ENCODE assay signal across 21 mouse cellular contexts in genomic region chr6:73658988-73659387, GRCm38 (mm10).
DNase-seq lines count a peak whose midpoint lies in the region; ATAC-seq and TF ChIP-seq lines count a peak whose summit lies in the region.
"Had no signal": no experiment of that assay in that cellular context is flagged by ENCODE, and none has a peak within 500 bp of the region (broad histone marks: within the 10 kb centered on the region; RNA-seq: fewer than 3 reads in every experiment).

No protein-coding gene starts in this region.

- H3K4me1 ChIP-seq in forebrain, embryonic 13.5 days = no peaks in the 10 kb centered on the region
- H3K4me1 ChIP-seq in forebrain, embryonic 16.5 days (replicated peaks; ENCODE audit: control insufficient read depth, insufficient read depth, low read length) = no peaks in the 10 kb centered on the region
- no peaks in the 10 kb centered on the region for H3K4me1 ChIP-seq in hindbrain, embryonic 16.5 days (ENCODE audit: control insufficient read depth, insufficient read depth, low read depth, low read length)
- H3K4me1 ChIP-seq in hindbrain, embryonic 13.5 days (replicated peaks) = no peaks in the 10 kb centered on the region
- no peaks in the 10 kb centered on the region for H3K4me1 ChIP-seq in midbrain, embryonic 14.5 days (ENCODE audit: control insufficient read depth, insufficient read depth, low read length)
- H3K4me1 ChIP-seq in midbrain, embryonic 10.5 days = no peaks in the 10 kb centered on the region
- H3K4me1 ChIP-seq in cortical plate, adult 2 months (ENCODE audit: control insufficient read depth, insufficient read depth, low read length) = no peaks in the 10 kb centered on the region
- H3K4me1 ChIP-seq: embryonic facial prominence, embryonic 15.5 days; heart, embryonic 10.5 days; limb, embryonic 12.5 days; liver, embryonic 12.5 days had no signal

- H3K27ac ChIP-seq in forebrain, embryonic 13.5 days = no peak overlapping the region
- H3K27ac ChIP-seq in forebrain, embryonic 16.5 days (ENCODE audit: low read length) = no peak overlapping the region
- H3K27ac ChIP-seq in hindbrain, embryonic 16.5 days (ENCODE audit: low read depth, low read length) = no peak overlapping the region
- no peak overlapping the region for H3K27ac ChIP-seq in hindbrain, embryonic 13.5 days
- H3K27ac ChIP-seq in midbrain, embryonic 14.5 days (replicated peaks; ENCODE audit: low read depth, low read length) = no peak overlapping the region
- H3K27ac ChIP-seq in midbrain, embryonic 10.5 days (replicated peaks) = no peak overlapping the region
- no peak overlapping the region for H3K27ac ChIP-seq in cortical plate, adult 2 months (ENCODE audit: insufficient read depth, low read length)
- H3K27ac ChIP-seq: embryonic facial prominence, embryonic 15.5 days; gastrocnemius, adult 2 months; heart, embryonic 10.5 days; limb, embryonic 12.5 days; liver, embryonic 12.5 days had no signal

- H3K9me3 ChIP-seq in forebrain, embryonic 13.5 days (replicated peaks) = no peaks in the 10 kb centered on the region
- no peaks in the 10 kb centered on the region for H3K9me3 ChIP-seq in forebrain, embryonic 16.5 days (ENCODE audit: control insufficient read depth, low read length)
- H3K9me3 ChIP-seq in hindbrain, embryonic 16.5 days (ENCODE audit: control insufficient read depth, low read length) = 0 out of 2 replicates have a peak, but pooled peaks cover 4% of the 10 kb centered on the region
- no peaks in the 10 kb centered on the region for H3K9me3 ChIP-seq in hindbrain, embryonic 13.5 days
- no peaks in the 10 kb centered on the region for H3K9me3 ChIP-seq in midbrain, embryonic 14.5 days (ENCODE audit: control insufficient read depth, low read length)
- H3K9me3 ChIP-seq in midbrain, embryonic 10.5 days (replicated peaks) = no peaks in the 10 kb centered on the region
- H3K9me3 ChIP-seq: embryonic facial prominence, embryonic 15.5 days; heart, embryonic 10.5 days; limb, embryonic 12.5 days; liver, embryonic 12.5 days had no signal

- DNase-seq in midbrain, embryonic 14.5 days = peak; percentile 67
- DNase-seq in midbrain, embryonic 10.5 days (ENCODE audit: low spot score) = no peak
- DNase-seq in urinary bladder, postnatal 14 days (ENCODE audit: low spot score) = no peak
- DNase-seq: adrenal gland, postnatal 36 days; cerebellum, adult 8-10 months; gastrocnemius, adult 2 months; kidney, adult 18-20 months; kidney, postnatal 10 days; lung, adult 2 months; lung, postnatal 4 days; thymus, postnatal 14 days had no signal

- H3K36me3 ChIP-seq in forebrain, embryonic 13.5 days (ENCODE audit: poor library complexity, severe bottlenecking) = no peaks in the 10 kb centered on the region
- H3K36me3 ChIP-seq in forebrain, embryonic 16.5 days (ENCODE audit: control insufficient read depth, insufficient read depth) = no peaks in the 10 kb centered on the region
- no peaks in the 10 kb centered on the region for H3K36me3 ChIP-seq in hindbrain, embryonic 16.5 days (ENCODE audit: control insufficient read depth, insufficient read depth, low read length)
- no peaks in the 10 kb centered on the region for H3K36me3 ChIP-seq in hindbrain, embryonic 13.5 days
- no peaks in the 10 kb centered on the region for H3K36me3 ChIP-seq in midbrain, embryonic 14.5 days (ENCODE audit: control insufficient read depth, insufficient read depth, low read length)
- no peaks in the 10 kb centered on the region for H3K36me3 ChIP-seq in midbrain, embryonic 10.5 days
- H3K36me3 ChIP-seq: embryonic facial prominence, embryonic 15.5 days; heart, embryonic 10.5 days; limb, embryonic 12.5 days; liver, embryonic 12.5 days had no signal

- H3K9ac ChIP-seq in forebrain, embryonic 13.5 days = no peak overlapping the region
- H3K9ac ChIP-seq in forebrain, embryonic 16.5 days (replicated peaks; ENCODE audit: low read depth, low read length) = no peak overlapping the region
- H3K9ac ChIP-seq in hindbrain, embryonic 16.5 days (ENCODE audit: low read depth, low read length) = no peak overlapping the region
- no peak overlapping the region for H3K9ac ChIP-seq in hindbrain, embryonic 13.5 days
- H3K9ac ChIP-seq in midbrain, embryonic 14.5 days (replicated peaks; ENCODE audit: low read length) = no peak overlapping the region
- H3K9ac ChIP-seq: embryonic facial prominence, embryonic 15.5 days; limb, embryonic 12.5 days; liver, embryonic 12.5 days had no signal

- H3K27me3 ChIP-seq in forebrain, embryonic 13.5 days = no peaks in the 10 kb centered on the region
- H3K27me3 ChIP-seq in forebrain, embryonic 16.5 days (replicated peaks; ENCODE audit: control insufficient read depth, insufficient read depth, low read length) = no peaks in the 10 kb centered on the region
- H3K27me3 ChIP-seq in hindbrain, embryonic 16.5 days (replicated peaks; ENCODE audit: control insufficient read depth, insufficient read depth, low read length) = no peaks in the 10 kb centered on the region
- no peaks in the 10 kb centered on the region for H3K27me3 ChIP-seq in hindbrain, embryonic 13.5 days
- H3K27me3 ChIP-seq in midbrain, embryonic 14.5 days (ENCODE audit: control insufficient read depth, insufficient read depth, low read length) = no peaks in the 10 kb centered on the region
- H3K27me3 ChIP-seq in midbrain, embryonic 10.5 days (ENCODE audit: low read depth, poor library complexity, severe bottlenecking) = no peaks in the 10 kb centered on the region
- H3K27me3 ChIP-seq: CH12.LX; embryonic facial prominence, embryonic 15.5 days; limb, embryonic 12.5 days; liver, embryonic 12.5 days had no signal

- H3K4me2 ChIP-seq in forebrain, embryonic 13.5 days = no peak overlapping the region
- no peak overlapping the region for H3K4me2 ChIP-seq in forebrain, embryonic 16.5 days (ENCODE audit: low read length)
- no peak overlapping the region for H3K4me2 ChIP-seq in hindbrain, embryonic 16.5 days (ENCODE audit: low read length)
- H3K4me2 ChIP-seq in hindbrain, embryonic 13.5 days = no peak overlapping the region
- H3K4me2 ChIP-seq in midbrain, embryonic 14.5 days (ENCODE audit: low read length) = no peak overlapping the region
- H3K4me2 ChIP-seq: embryonic facial prominence, embryonic 15.5 days; limb, embryonic 12.5 days; liver, embryonic 12.5 days had no signal

- TF ChIP-seq POLR2A in cortical plate, adult 2 months (IDR thresholded peaks at IDR 0.05; ENCODE audit: extremely low read depth, insufficient read depth, low read length) = no peak

- ATAC-seq in forebrain, embryonic 13.5 days = 0 out of 2 replicates have a peak, but pooled peaks have one; percentile 43
- ATAC-seq in forebrain, embryonic 16.5 days = no peak; the same call in 1 of the 2 replicates
- peak; percentile 90 for ATAC-seq in hindbrain, embryonic 16.5 days
- ATAC-seq in hindbrain, embryonic 13.5 days (ENCODE audit: low FRiP score) = no peak
- no peak for ATAC-seq in midbrain, embryonic 14.5 days (ENCODE audit: low FRiP score, low TSS enrichment)
- ATAC-seq: liver, embryonic 12.5 days had no signal

- TF ChIP-seq CTCF in cortical plate, adult 2 months (IDR thresholded peaks at IDR 0.05; ENCODE audit: extremely low read depth, insufficient read depth, low read length) = peak; percentile 9; the same call in 1 of the 2 replicates

- WGBS in forebrain, embryonic 13.5 days = 82% methylated on average over 5 of the region's 5 CpGs
- WGBS in forebrain, embryonic 16.5 days = 80% methylated on average over 5 of the region's 5 CpGs
- WGBS in hindbrain, embryonic 16.5 days = 62% methylated on average over 5 of the region's 5 CpGs
- 69% methylated on average over 5 of the region's 5 CpGs for WGBS in hindbrain, embryonic 13.5 days
- WGBS in midbrain, embryonic 14.5 days = 76% methylated on average over 5 of the region's 5 CpGs
- WGBS in midbrain, embryonic 10.5 days = 86% methylated on average over 5 of the region's 5 CpGs

- H3K4me3 ChIP-seq in forebrain, embryonic 13.5 days = no peak overlapping the region
- H3K4me3 ChIP-seq in forebrain, embryonic 16.5 days (replicated peaks; ENCODE audit: low read length) = no peak overlapping the region
- H3K4me3 ChIP-seq in hindbrain, embryonic 16.5 days (ENCODE audit: low read length) = no peak overlapping the region
- H3K4me3 ChIP-seq in hindbrain, embryonic 13.5 days = no peak overlapping the region
- no peak overlapping the region for H3K4me3 ChIP-seq in midbrain, embryonic 14.5 days (replicated peaks; ENCODE audit: low read depth, low read length)
- H3K4me3 ChIP-seq in midbrain, embryonic 10.5 days = no peak overlapping the region
- H3K4me3 ChIP-seq in cortical plate, adult 2 months (ENCODE audit: insufficient read depth, low read length) = no peak overlapping the region
- H3K4me3 ChIP-seq: embryonic facial prominence, embryonic 15.5 days; gastrocnemius, adult 2 months; heart, embryonic 10.5 days; limb, embryonic 12.5 days; liver, embryonic 12.5 days had no signal

Comparison
In these comparisons a context has a peak if more than half of its experiments do, and no peak if none do; other contexts are left out.
1. ATAC-seq: peak in forebrain, embryonic 13.5 days (single experiment) and hindbrain, embryonic 16.5 days (single experiment); none in forebrain, embryonic 16.5 days (single experiment), hindbrain, embryonic 13.5 days (single experiment) and midbrain, embryonic 14.5 days (single experiment).